Mouse (Mus musculus) retina, postnatal 1 day (tissue): Measurements from ENCODE around the gene Tmc8.

Experiments
- DNase-seq: peaks from one replicate; pipeline ENCODE4 v3.0.0-alpha.2; 2012

Tmc8 gene

DNA sequence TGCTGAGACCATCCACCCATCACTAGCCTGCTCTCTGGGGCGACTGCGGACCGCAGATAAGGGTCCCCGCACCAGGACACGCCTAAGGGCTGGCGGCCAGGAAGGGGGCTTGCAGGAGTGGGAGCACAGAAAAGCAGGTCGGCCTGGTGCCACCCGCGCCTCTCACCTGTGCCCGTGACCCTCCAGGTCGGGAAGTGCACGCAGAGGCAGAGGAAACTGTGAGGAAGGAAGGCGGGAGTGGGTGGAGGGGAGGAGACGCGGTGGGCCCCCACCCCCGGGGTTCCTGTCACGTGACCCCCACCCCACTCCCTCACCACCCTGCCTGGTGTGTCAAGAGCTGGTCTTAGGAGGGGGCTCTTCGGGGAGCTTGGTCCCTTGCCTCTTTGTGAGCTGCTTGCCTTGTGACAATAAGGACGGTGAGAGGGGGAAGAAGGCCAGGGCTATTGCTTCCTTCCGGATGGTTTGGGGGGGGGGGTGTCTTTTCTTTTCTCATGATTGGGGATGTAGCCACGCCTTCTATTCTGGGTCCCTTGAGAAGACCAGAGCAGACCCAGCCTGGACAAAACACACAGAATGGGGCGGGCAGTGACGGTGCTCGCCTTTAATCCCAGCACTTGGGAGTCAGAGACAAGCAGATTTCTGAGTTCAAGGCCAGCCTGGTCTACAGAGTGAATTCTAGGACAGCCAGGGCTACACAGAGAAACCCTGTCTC, at the start of gene Tmc8, which contains the start of gene Tmc6:
Tmc8 (plus strand) TSS at position 84 of the 712 bp plus-strand sequence.
Tmc6 (minus strand) TSS at position 206 of the 712 bp plus-strand sequence.
- no peak for DNase-seq

- no peak for DNase-seq
Measured at GRCm38 (mm10) chr11:117736037-117736689, 45.7 kb upstream of the Tmc8 start.

GRCm38 (mm10) chr11:117738123-117738522, 43.8 kb upstream of the Tmc8 start:
- DNase-seq, result no peak

DNA sequence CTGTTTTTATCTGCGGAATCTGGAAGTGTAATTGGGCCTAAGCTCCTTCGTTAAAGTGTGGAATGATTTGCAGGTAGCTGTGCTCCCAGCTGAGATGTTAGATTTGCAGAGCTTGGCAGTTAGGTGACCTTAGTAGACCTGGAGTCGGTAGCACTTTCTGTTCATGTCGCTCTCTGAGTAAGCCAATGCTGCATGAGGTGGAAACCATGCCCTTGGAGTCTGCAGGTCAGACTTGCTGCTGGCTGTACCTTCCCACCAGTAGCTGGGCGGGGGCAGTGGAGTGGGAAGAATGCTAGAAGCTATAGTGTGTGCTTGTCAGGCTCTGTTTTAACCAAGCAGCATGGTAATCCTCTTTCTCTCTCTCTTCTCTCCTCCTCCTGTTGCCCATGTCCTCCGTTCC, 40.7 kb upstream of the Tmc8 start:
- DNase-seq, result no peak

DNA sequence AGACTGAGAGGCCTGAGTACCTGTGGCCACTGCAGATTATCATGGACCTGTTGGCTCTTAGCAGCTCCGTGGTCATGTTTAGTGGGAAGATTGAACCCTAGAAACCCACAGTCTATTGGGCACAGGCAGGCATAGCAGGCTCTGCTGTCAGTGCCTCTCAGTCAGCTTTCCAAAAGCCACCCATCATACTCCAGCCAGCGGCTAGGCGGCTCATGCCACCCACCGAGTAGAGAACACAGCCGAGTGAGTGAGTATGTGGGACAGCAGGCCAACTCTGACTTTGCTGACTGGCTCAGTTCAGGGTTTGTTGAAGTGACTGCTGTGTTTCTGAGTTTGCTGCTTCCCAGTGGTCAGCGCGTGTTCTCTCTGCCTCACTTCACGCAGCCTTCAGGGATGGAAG, 39.6 kb upstream of the Tmc8 start:
- DNase-seq, result no peak

- DNase-seq, result no peak
Measured at GRCm38 (mm10) chr11:117742715-117743114, 39.2 kb upstream of the Tmc8 start.

DNA sequence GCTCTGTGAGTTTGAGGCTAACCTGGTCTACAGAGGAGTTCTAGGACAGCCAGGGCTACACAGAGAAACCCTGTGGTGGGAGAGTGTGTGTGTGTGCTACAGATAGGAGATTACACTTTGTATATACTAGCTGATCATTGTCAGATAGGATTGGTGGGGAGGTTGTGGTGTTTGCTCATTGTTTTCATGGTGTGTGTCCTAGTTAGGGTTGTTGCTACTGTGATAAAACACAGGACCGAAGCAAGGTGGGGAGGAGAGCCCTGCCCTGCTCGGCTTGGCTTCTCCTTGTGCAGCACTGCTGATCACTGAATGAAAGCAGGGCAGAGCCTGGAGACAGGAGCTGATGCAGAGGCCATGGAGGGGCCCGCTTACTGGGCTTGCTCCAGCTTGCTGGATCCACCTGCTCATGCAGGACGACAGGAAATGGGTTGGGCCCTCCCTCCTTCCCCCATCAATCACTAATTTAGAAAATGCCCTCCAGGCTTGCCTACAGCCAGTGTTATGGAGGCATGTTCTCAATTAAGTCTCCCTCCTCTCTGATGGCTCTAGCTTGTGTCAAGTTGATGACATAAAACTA, 38.3 kb upstream of the Tmc8 start:
- no peak for DNase-seq

DNA sequence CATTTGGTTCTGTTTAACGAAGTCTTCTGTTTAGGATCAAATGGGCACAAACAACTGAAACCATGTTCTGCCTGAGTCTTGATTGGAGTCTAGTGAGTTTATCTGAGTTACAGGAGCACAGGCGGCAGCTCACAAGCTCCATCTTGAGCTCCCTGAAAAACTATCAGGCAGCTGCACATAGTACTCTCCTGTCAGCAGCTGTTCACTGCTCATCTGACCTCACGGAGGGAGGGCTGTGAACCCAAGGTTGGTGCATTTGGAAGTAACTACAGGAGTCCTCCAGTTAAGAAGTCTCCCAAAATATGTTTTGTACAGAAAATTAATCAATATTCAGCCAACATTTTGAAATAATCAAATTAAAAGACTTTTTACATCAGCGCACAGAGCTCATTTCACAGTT, 33.2 kb upstream of the Tmc8 start:
- DNase-seq, result no peak

- no peak for DNase-seq
Measured at GRCm38 (mm10) chr11:117749414-117749813, 32.5 kb upstream of the Tmc8 start.

GRCm38 (mm10) chr11:117751544-117751943, 30.3 kb upstream of the Tmc8 start:
- DNase-seq, result no peak

DNA sequence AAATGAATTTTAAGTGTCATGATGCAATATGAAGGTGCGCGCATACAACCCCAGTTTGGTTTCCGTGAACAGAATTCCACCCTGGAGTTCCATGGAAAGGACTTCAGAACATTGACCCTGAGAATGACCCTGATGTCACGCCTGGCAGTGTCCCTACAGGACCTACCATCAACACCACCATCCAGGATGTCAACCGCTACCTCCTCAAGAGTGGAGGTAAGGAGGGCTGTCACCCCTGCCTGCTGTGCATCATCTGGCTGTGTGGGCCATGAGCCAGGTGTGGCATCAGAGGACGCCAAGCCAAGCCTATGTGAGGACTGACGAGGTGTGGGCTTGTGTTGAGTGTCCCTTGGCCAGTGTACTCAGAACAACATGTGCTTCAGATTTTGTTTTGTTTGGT, 26.0 kb upstream of the Tmc8 start:
- no peak for DNase-seq

DNA sequence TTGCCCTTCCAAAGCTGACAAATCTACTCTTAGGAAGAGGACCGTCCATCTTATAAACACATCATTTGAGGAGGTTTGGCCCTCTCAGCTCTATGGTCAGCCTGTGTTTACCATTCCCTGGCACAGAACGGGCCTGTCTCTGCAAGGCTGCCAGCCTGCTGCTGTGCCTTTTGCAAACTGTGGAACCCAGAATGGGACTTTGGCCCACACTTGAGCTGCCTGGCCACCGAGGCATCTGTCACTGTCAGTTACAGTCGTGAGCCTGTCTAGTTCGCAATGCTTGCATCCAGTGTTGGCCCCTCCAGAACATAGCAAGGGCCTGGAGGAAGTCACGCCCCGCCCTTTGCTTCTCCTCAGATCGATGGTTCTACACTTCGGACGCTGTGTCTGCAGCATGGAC, 22.6 kb upstream of the Tmc8 start:
- DNase-seq, result no peak

GRCm38 (mm10) chr11:117760374-117761119, 21.3 kb upstream of the Tmc8 start:
- DNase-seq, result no peak

GRCm38 (mm10) chr11:117761801-117762200, 20.1 kb upstream of the Tmc8 start:
- no peak for DNase-seq

DNA sequence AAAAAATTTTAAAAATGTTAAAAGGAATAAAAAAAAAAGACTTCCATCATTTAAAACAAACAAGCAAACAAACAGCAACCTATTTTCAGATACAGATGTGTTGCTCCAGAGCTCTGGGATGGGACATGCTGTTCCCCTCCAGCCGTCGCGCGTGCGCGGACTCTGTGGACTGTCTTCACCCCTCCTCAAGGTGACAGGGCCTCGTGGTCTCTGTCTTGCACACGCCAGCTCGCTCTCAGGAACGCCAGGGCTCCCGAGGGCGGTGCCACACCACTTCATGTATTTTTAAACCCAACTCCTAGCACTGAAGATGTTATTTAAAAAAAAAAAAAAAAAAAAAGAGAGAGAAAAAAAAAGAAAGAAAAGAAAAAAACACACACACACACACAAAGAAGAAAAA, 19.6 kb upstream of the Tmc8 start:
- DNase-seq, result no peak

DNA sequence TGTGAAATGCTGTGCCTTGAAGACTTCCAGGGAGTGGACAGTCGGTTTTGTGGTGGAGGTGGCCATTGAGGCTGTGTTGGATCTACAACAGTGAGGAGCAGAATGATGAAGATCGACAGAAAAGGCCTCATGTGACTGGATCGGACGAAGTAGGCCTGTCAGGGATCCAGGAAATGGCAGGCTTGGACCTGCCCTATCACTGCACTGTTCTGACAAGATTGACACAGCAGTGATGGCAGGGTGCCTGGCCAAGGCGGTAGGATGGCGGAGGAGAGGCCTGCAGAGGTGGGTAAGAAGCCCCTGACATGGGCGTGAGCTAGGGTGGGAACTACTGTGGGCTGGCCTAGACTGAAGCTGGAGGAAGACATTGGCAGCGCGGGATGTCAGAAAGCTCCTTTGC, 17.6 kb upstream of the Tmc8 start:
- no peak for DNase-seq

DNA sequence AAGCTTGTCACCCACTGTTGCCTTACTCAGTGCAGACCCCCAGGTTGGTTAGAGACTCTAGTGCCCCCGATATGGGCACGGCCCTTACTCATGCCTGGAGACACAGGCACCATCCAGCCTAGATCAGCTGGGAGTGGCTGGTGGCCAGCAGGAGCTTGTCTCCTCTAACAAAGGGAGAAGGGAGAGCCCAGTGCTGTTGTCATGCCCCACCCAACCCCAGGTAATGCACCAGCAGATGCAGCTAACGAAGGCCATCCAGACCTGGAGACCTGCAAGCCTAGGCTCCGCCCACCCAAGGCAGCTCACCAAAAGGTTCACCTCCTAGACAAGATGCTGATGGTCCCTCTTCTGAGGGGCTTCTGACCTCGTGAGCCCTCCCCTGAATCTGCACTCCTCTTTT, 16.5 kb upstream of the Tmc8 start:
- no peak for DNase-seq

DNA sequence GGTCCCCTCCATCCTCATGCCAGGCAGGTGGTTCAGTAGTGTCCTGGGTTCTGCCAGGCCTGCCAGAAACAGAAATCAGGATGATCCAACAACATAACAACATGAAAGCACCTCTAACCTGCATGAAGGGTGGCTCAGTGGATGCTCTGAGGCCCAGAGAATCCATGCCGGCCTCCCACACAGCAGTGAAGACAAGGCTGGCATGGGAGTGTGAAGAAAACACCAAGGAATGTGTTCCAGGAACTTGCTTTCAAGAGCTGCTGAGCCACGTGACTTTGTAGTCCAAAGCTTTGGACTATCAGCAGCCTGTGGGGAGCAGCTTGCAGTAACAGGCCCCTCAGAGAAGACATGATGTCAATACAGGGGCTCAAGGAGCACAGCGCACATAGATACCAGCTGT, 15.6 kb upstream of the Tmc8 start:
- no peak for DNase-seq

- no peak for DNase-seq
Measured at GRCm38 (mm10) chr11:117768725-117769682, 12.9 kb upstream of the Tmc8 start.

DNA sequence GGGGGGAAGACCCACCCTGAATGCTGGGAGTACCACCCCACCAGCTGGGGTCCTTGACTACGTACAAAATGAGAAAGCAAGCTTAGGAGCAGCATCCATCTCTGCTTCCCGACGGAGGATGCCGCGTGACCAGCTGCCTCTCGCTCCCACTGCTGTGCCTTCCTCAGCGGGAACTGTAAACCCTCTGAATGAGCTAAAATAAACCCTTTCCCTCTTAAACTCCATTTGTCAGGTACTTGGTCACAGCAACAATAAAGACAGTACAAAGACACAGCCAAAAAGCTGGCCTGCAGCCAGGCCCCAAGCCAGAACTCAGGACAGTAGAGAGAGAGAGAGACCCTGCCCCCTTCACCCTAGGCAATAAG, 12.2 kb upstream of the Tmc8 start:
- peak; percentile 7 for DNase-seq

- DNase-seq, result no peak
Measured at GRCm38 (mm10) chr11:117770407-117770806, 11.5 kb upstream of the Tmc8 start.

GRCm38 (mm10) chr11:117772352-117772751, 9.5 kb upstream of the Tmc8 start:
- DNase-seq, result no peak
